Mouse (Mus musculus) heart, embryonic 12.5 days (tissue): ENCODE data around the gene Tex44. TPM values are rescaled to one million over a fixed set of nuclear protein-coding genes. Genes with fewer than 3 reads are reported as not detected.
A peak's percentile ranks its signal among the peaks of the same experiment; 100 is the strongest.

Source experiments
- ATAC-seq: fragments of 200-750 bp; cut with Nextera tagmentation; 2 replicates; pipeline ENCODE4 v1.8.0; 2017; ENCODE audit warnings: moderate TSS enrichment, moderate library complexity; ENCODE audit not compliant: insufficient number of reproducible peaks, low FRiP score
- H3K27ac ChIP-seq: fragments of 300-500 bp; sonication (generic); 2 replicates; pipeline ENCODE4 v1.5.1; 2016; ENCODE audit warnings: mild to moderate bottlenecking, moderate library complexity; ENCODE audit not compliant: poor library complexity, severe bottlenecking
- H3K27me3 ChIP-seq: fragments of 300-500 bp; sonication (generic); replicated peaks from 2 replicates; pipeline ENCODE4 v1.6.1; 2016; ENCODE audit warnings: mild to moderate bottlenecking, moderate library complexity
- H3K36me3 ChIP-seq: fragments of 300-500 bp; sonication (generic); 2 replicates; pipeline ENCODE4 v1.6.1; 2016; ENCODE audit warnings: mild to moderate bottlenecking, moderate library complexity
- H3K4me1 ChIP-seq: fragments of 300-500 bp; sonication (generic); replicated peaks from 2 replicates; pipeline ENCODE4 v1.6.1; 2016; ENCODE audit warnings: mild to moderate bottlenecking
- H3K4me2 ChIP-seq: fragments of 300-500 bp; sonication (generic); 2 replicates; pipeline ENCODE4 v1.6.1; 2016; ENCODE audit warnings: mild to moderate bottlenecking, moderate library complexity
- H3K4me3 ChIP-seq: fragments of 300-500 bp; sonication (generic); 2 replicates; pipeline ENCODE4 v1.5.1; 2016; ENCODE audit warnings: mild to moderate bottlenecking
- H3K9ac ChIP-seq: fragments of 300-500 bp; sonication (generic); 2 replicates; pipeline ENCODE4 v1.6.1; 2016; ENCODE audit warnings: mild to moderate bottlenecking, moderate library complexity
- H3K9me3 ChIP-seq: fragments of 300-500 bp; sonication (generic); replicated peaks from 2 replicates; pipeline ENCODE4 v1.6.1; 2016; ENCODE audit warnings: mild to moderate bottlenecking, moderate library complexity
- WGBS: fragments of 180-500 bp; shearing (Covaris S2); methylation state at CpG from one replicate; pipeline ENCODE4 v1.1.7; 2016; 5-methylcytosine and 5-hydroxymethylcytosine counted together
- polyA plus RNA-seq: library from polyadenylated mRNA; unstranded; fragments of >200 nt; fragmentation: Nextera tagmentation; extraction: Ambion mirVana; gene quantifications from 2 replicates; pipeline ENCODE4 v1.2.1, GENCODE M21; 2016

Tex44 gene
- polyA plus RNA-seq, 1 experiment from 2014 or later = not detected

- Histone ChIP-seq H3K27ac (peak overlapping the region; percentile 80), H3K9ac (0 out of 2 replicates have a peak overlapping the region, but pooled peaks have one; percentile 3), H3K27me3 (no peaks in the 10 kb centered on the region), H3K9me3 (no peaks in the 10 kb centered on the region), H3K4me3 (no peak overlapping the region), H3K4me1 (peaks cover 28% of the 10 kb centered on the region), H3K36me3 (no peaks in the 10 kb centered on the region), H3K4me2 (peak overlapping the region; percentile 44)
- WGBS = 26% methylated on average over 13 of the region's 13 CpGs
- ATAC-seq = peak; percentile 58; the same call in 1 of the 2 replicates
These were observed 21.6 kb downstream of the Tex44 start for GRCm38 (mm10) chr1:86447596-86448171.

- Histone ChIP-seq H3K27me3 (no peaks in the 10 kb centered on the region), H3K9ac (no peak overlapping the region), H3K4me3 (no peak overlapping the region), H3K27ac (peak overlapping the region; percentile 80), H3K36me3 (no peaks in the 10 kb centered on the region), H3K9me3 (no peaks in the 10 kb centered on the region), H3K4me1 (peaks cover 23% of the 10 kb centered on the region), H3K4me2 (0 out of 2 replicates have a peak overlapping the region, but pooled peaks have one; percentile 44)
- ATAC-seq = no peak
- 29% methylated on average over 4 of the region's 4 CpGs for WGBS
These were observed 22.1 kb downstream of the Tex44 start for GRCm38 (mm10) chr1:86448272-86448671.

- H3K27ac ChIP-seq = no peak overlapping the region
- no peaks in the 10 kb centered on the region for H3K36me3 ChIP-seq
- H3K9ac ChIP-seq = no peak overlapping the region
- H3K4me2 ChIP-seq = no peak overlapping the region
- H3K27me3 ChIP-seq = no peaks in the 10 kb centered on the region
- WGBS = 41% methylated on average over 6 of the region's 6 CpGs
- H3K4me3 ChIP-seq = no peak overlapping the region
- ATAC-seq = no peak
- H3K4me1 ChIP-seq = peaks cover 14% of the 10 kb centered on the region
- no peaks in the 10 kb centered on the region for H3K9me3 ChIP-seq
These were observed 23.8 kb downstream of the Tex44 start for GRCm38 (mm10) chr1:86449966-86450365.

DNA sequence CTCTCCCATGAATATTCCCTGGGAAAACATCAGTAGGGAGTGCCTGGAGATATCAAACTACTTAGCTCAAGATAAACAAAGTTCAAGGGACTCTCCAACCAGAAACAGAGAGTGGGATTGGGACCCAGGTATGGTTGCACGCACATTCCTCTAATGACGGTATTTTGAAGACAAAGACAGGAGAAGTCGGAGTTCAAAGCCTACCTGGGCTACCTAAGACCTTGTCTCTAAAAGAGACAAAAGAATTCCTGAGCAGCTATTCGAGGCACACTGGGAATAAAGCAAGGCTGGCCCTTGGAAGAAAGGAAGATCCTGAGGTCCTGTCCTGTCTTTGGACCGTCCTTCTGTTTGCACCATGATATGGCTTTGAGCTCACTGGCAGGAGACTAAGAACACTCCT is 26.6 kb downstream of the Tex44 start:
- ATAC-seq = no peak
- no peaks in the 10 kb centered on the region for H3K36me3 ChIP-seq
- H3K9ac ChIP-seq = no peak overlapping the region
- WGBS = 69% methylated on average over 5 of the region's 5 CpGs
- peaks cover 7% of the 10 kb centered on the region for H3K4me1 ChIP-seq
- no peak overlapping the region for H3K4me3 ChIP-seq
- H3K4me2 ChIP-seq = no peak overlapping the region
- H3K27me3 ChIP-seq = no peaks in the 10 kb centered on the region
- H3K9me3 ChIP-seq = no peaks in the 10 kb centered on the region
- H3K27ac ChIP-seq = no peak overlapping the region

GRCm38 (mm10) chr1:86456892-86457581 is 30.9 kb downstream of the Tex44 start:
- H3K27me3 ChIP-seq = no peaks in the 10 kb centered on the region
- ATAC-seq = no peak
- no peaks in the 10 kb centered on the region for H3K4me1 ChIP-seq
- no peaks in the 10 kb centered on the region for H3K36me3 ChIP-seq
- WGBS = 65% methylated on average over 13 of the region's 13 CpGs
- no peak overlapping the region for H3K4me2 ChIP-seq
- no peak overlapping the region for H3K27ac ChIP-seq
- H3K9ac ChIP-seq = no peak overlapping the region
- no peaks in the 10 kb centered on the region for H3K9me3 ChIP-seq
- no peak overlapping the region for H3K4me3 ChIP-seq

- no peaks in the 10 kb centered on the region for H3K9me3 ChIP-seq
- 73% methylated on average over 4 of the region's 4 CpGs for WGBS
- no peak for ATAC-seq
These were observed 33.2 kb downstream of the Tex44 start for GRCm38 (mm10) chr1:86459371-86459770.

GRCm38 (mm10) chr1:86464223-86464874 is 38.2 kb downstream of the Tex44 start:
- Histone ChIP-seq H3K9ac (no peak overlapping the region), H3K9me3 (no peaks in the 10 kb centered on the region), H3K4me1 (peaks cover 4% of the 10 kb centered on the region), H3K4me2 (no peak overlapping the region), H3K27ac (peak overlapping the region; percentile 38; the same call in 1 of the 2 replicates), H3K27me3 (no peaks in the 10 kb centered on the region), H3K36me3 (no peaks in the 10 kb centered on the region), H3K4me3 (no peak overlapping the region)
- ATAC-seq = no peak
- WGBS = 57% methylated on average over 9 of the region's 9 CpGs

More at GRCm38 (mm10) chr1:86459371-86459770, 33.2 kb downstream of the Tex44 start:
- no peaks in the 10 kb centered on the region for H3K36me3 ChIP-seq
- no peaks in the 10 kb centered on the region for H3K4me1 ChIP-seq
- no peak overlapping the region for H3K27ac ChIP-seq
- no peak overlapping the region for H3K9ac ChIP-seq
- no peaks in the 10 kb centered on the region for H3K27me3 ChIP-seq
- H3K4me3 ChIP-seq = no peak overlapping the region
- H3K4me2 ChIP-seq = no peak overlapping the region

- H3K9ac ChIP-seq = no peak overlapping the region
- H3K4me2 ChIP-seq = no peak overlapping the region
- 31% methylated on average over 4 of the region's 4 CpGs for WGBS
- no peaks in the 10 kb centered on the region for H3K27me3 ChIP-seq
- peaks cover 5% of the 10 kb centered on the region for H3K4me1 ChIP-seq
- peak overlapping the region; percentile 38; the same call in 1 of the 2 replicates for H3K27ac ChIP-seq
- H3K9me3 ChIP-seq = no peaks in the 10 kb centered on the region
- no peak for ATAC-seq
- H3K36me3 ChIP-seq = no peaks in the 10 kb centered on the region
- H3K4me3 ChIP-seq = no peak overlapping the region
These were observed 38.7 kb downstream of the Tex44 start for GRCm38 (mm10) chr1:86464875-86465224.

DNA sequence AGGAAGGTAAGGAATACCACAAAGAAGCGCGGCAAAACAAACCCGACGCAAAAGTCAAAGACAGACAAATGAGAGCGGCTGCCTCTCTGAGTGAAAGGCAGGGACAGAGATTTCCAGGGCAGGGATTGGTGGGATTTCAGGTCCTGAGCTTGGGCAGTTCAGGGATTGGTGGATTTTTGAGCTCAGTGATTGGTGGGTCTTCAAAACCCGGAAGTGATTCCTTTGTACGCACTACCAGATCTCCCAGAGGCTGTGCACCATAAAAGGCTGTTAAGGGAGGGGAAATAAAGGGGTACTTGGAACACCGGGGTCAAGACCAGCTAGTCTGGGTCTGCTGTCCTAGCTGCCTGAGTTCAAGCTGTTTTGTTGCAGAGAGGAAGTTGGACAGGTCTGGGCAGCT is 41.3 kb downstream of the Tex44 start:
- Histone ChIP-seq H3K4me1 (peaks cover 18% of the 10 kb centered on the region), H3K4me3 (no peak overlapping the region), H3K36me3 (no peaks in the 10 kb centered on the region), H3K27me3 (no peaks in the 10 kb centered on the region), H3K9ac (no peak overlapping the region), H3K9me3 (no peaks in the 10 kb centered on the region), H3K27ac (no peak overlapping the region), H3K4me2 (no peak overlapping the region)
- 82% methylated on average over 8 of the region's 8 CpGs for WGBS
- no peak for ATAC-seq

GRCm38 (mm10) chr1:86469876-86470275 is 43.7 kb downstream of the Tex44 start:
- H3K27me3 ChIP-seq = no peaks in the 10 kb centered on the region
- H3K9ac ChIP-seq = no peak overlapping the region
- H3K27ac ChIP-seq = peak overlapping the region; percentile 99
- H3K9me3 ChIP-seq = no peaks in the 10 kb centered on the region
- H3K4me2 ChIP-seq = no peak overlapping the region
- H3K4me1 ChIP-seq = peaks cover 25% of the 10 kb centered on the region
- ATAC-seq = no peak
- no peak overlapping the region for H3K4me3 ChIP-seq
- H3K36me3 ChIP-seq = no peaks in the 10 kb centered on the region
- 90% methylated on average over 4 of the region's 4 CpGs for WGBS

DNA sequence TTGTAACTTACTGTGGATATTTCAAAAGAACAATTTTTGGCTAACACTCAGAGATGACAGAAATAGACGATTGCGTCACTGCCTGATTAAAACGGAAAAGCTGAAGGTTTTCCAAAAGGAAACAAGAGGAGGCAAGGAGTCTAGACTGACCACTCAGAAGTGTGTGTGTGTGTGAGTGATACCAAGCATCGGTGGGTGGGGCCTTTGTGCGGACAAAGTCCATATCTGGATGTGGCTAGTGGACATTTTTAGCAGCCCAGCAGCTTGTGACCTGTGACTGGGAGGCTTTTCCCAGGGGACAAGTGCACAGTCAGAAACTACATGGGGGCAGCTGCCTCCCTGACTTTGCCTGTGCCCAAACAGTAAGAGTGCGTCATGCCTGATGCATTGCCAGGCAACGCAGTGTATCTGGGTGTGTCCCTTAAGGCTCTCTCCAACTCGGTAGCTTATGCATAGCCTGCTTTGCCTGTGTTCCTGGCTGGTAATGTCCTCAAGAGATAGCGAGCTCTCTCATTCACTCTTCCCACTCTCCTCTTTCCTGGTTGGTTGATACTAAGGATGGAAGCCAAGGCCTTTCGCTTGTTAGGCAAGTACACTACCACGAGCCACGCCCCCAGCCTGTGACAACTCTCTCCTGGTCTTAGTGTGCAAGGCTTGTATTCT is 44.5 kb downstream of the Tex44 start:
- no peak overlapping the region for H3K4me3 ChIP-seq
- H3K36me3 ChIP-seq = no peaks in the 10 kb centered on the region
- H3K9ac ChIP-seq = peak overlapping the region; percentile 14; the same call in 1 of the 2 replicates
- ATAC-seq = peak; percentile 85
- peak overlapping the region; percentile 34 for H3K4me2 ChIP-seq
- H3K4me1 ChIP-seq = peaks cover 23% of the 10 kb centered on the region
- no peaks in the 10 kb centered on the region for H3K9me3 ChIP-seq
- peak overlapping the region; percentile 99 for H3K27ac ChIP-seq
- 18% methylated on average over 12 of the region's 12 CpGs for WGBS
- H3K27me3 ChIP-seq = no peaks in the 10 kb centered on the region
